Mouse (Mus musculus) lung, adult 2 months (tissue): ENCODE results near the gene Slc36a3. TPM values are rescaled to one million over a fixed set of nuclear protein-coding genes. Genes with fewer than 3 reads are reported as not detected.
"Not testable (repeated sequence)": the region's sequence is repeated elsewhere in the genome, so short reads cannot be mapped to it uniquely, and the experiment has no call there.

Experiments used
- DNase-seq: peaks from one replicate; pipeline ENCODE4 v3.0.0; 2022
- H3K4me1 ChIP-seq: fragments of 200-500 bp; 2 replicates; pipeline ENCODE4 v1.6.1; 2011; ENCODE audit warnings: low read length; ENCODE audit not compliant: control insufficient read depth, insufficient read depth
- H3K4me3 ChIP-seq: fragments of 200-500 bp; replicated peaks from 2 replicates; pipeline ENCODE3; 2011; ENCODE audit warnings: low read depth, mild to moderate bottlenecking, control low read depth, low read length; ENCODE audit errors: extremely low read depth
- CTCF ChIP-seq: fragments of 200-500 bp; IDR thresholded peaks from 2 replicates; pipeline ENCODE4 v1.5.1; 2011; ENCODE audit warnings: mild to moderate bottlenecking, low read length, control low read depth; ENCODE audit not compliant: insufficient read depth
- POLR2A ChIP-seq: fragments of 200-500 bp; IDR thresholded peaks from 2 replicates; pipeline ENCODE4 v1.6.1; 2011; ENCODE audit warnings: low read depth, mild to moderate bottlenecking, control low read depth, low read length, borderline replicate concordance; ENCODE audit errors: extremely low read depth
- WGBS: fragments of 180-500 bp; shearing (Covaris S2); methylation state at CpG from one replicate; pipeline ENCODE4 v1.1.7; 2018; 5-methylcytosine and 5-hydroxymethylcytosine counted together
- polyA plus RNA-seq: library from polyadenylated mRNA; depleted of rRNA; stranded (reverse); fragments of >200 nt; gene quantifications from 2 replicates; pipeline ENCODE4 v1.2.3, GENCODE M21; 2012

Gene Slc36a3
- polyA plus RNA-seq, 1 experiment: 0.22 TPM

DNA sequence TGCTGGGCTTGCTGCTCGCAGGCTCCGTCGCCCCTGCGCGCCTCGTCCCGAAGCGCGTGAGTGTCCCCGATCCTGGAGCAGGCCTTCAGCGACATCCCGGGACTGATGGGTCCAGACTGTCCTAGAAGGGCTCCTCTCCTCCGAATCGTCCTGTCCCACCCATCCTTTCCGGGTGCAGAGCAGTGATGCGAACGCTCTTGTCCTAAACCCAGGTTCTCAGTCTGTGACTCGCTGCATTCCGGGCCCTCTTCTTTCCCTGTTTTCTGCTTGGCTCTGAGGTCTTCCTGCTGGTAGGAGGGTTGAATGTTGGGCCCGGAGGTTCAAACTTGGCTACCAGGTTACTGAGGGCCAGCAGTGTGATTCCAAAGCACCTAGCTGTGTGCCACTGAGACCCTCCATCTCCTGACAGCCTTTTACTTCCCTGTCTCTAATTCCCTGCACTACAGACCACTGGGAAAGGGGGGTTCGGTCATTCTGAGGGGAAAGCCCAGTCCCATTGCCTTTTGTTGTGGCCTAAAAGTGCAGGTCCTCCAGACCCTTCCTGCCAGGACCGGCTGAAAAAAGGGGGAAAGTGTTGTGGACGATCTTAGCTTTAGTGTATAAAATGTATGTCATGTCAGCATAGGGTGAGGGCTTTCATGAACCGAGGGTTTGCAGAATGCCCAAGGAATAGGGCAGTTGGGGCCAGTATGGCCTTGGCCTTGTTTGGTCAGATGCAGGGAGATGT lies 53.2 kb downstream of the Slc36a3 start:
- TF ChIP-seq POLR2A (no peak), CTCF (no peak)
- WGBS: 14% methylated on average over 24 of the region's 24 CpGs
- Histone ChIP-seq H3K4me1 (peaks cover 4% of the 10 kb centered on the region; the same call in 1 of the 2 replicates), H3K4me3 (peak overlapping the region; percentile 95)
- DNase-seq: no peak

DNA sequence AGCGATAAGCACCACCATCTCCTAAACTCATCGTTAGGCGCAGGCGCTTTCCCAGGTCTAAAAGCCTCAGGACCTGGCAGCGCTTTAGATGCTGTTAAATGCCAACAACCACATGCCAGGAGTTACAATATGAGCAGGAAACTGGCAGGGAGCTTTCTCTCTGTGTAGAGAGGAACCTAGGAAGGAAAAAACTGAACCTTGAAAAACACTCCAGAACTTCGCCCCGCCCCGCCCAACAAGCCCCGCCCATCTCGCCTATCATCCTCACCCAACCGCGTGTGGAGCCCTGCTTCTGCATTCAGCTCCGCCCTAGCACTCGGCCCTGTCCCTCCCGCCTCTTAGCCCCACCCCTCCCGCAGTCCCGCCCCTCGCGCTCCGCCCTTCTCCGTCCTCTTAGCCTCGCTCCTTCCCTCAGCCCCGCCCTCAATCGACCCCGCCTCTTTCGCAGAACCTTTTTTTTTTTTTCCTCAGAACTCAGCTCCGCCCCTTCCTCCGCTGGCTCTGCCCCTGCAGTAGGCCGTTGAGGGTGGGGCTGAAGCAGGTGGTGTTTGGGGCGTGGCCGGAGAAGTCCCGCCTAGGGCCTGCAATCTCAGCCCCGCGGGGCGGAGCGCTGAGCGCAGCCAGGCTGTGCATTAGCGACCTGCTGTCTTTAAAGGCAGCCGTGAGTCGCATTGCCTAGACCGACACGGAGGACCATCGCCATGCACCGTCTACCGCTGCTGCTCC lies 53.9 kb downstream of the Slc36a3 start, which contains the start of gene Gm2a:
Gene Gm2a (plus strand): TSS at position 653 of the 726 bp plus-strand sequence.
- DNase-seq: peak; percentile 91
- peak within 1 kb of the TSS; percentile 95 for H3K4me3 ChIP-seq

DNA sequence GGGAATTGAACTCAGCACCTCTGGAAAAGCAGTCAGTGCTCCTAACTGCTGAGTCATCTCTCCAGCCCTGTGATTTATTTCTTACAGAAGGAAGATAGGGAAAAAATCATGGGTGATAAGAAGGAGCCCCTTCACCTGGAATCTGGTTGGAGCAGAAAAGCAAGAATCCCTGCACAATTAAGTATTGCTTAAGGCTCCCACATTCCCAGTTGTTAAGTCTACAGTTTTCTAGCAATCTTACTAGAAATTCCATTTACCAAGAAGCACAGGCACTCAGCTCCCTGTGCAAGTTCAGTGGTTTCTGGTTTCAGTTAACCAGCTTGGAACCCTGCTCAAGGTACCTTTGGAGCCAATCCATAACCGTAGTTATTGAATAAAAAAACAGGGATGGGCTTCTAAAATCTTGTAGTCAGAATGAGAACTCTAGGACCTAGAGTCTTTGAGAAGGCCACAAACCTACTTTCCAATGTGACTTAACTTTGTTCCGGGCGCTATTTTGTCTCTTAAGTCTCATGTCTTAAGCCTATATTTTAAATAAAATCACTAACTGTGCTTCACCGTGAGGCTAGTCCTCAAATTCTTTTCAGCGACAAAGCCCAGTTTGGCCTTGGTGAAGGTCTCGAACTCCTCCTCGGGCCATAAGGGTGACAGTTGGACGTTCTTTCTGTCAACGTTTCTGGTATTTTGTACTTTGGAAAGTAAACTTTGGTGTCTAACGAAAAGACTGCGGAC lies 54.6 kb downstream of the Slc36a3 start:
- WGBS: 22% methylated on average over 11 of the region's 11 CpGs
- Histone ChIP-seq H3K4me3 (peak overlapping the region; percentile 64), H3K4me1 (peaks cover 4% of the 10 kb centered on the region; the same call in 1 of the 2 replicates)
- no peak for DNase-seq
- TF ChIP-seq POLR2A (no peak), CTCF (no peak)

More for the DNA sequence above, 53.9 kb downstream of the Slc36a3 start, which contains the start of gene Gm2a:
- WGBS: 1% methylated on average over 44 of the region's 45 CpGs
- H3K4me1 ChIP-seq: peaks cover 4% of the 10 kb centered on the region; the same call in 1 of the 2 replicates
- TF ChIP-seq CTCF (no peak), POLR2A (peak; percentile 97)

DNA sequence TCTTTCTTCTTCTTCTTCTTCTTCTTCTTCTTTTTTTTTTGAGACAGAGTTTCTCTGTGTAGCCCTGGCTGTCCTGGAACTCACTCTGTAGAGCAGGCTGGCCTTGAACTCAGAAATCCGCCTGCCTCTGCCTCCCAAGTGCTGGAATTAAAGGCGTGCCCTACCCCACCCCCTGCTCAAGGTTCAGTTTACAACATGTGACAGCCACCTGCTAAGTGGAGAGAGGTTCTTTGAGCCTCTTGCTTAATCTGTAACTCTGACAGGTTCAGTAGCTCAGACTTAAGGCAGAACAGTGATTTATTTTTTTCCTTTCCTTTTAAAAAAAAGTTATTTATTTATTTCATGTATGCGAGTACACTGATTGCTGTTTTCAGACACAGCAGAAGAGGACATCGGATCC lies 55.2 kb downstream of the Slc36a3 start:
- not testable (repeated sequence) for H3K4me1 ChIP-seq, H3K4me3 ChIP-seq
- 80% methylated on average over 4 of the region's 4 CpGs for WGBS

DNA sequence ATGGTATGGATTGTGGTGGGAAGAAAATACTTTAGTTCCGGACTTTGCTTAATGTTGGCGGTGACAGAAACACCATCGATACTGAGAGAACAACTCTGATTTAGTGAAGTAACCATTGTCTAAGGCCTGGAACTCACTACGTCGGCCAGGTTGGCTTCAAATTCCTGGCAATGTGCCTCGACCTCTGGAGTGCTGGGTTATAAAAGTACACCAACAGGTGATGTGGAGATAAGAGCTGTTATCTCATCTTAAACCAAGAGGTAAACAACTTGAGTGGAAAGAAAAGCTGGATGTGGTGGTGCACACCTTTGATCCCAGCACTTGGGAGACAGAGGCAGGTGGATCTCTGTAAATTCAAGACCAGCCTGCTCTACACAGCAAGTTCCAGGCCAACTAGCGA lies 58.4 kb downstream of the Slc36a3 start:
- 67% methylated on average over 7 of the region's 7 CpGs for WGBS
- no peak for TF ChIP-seq CTCF
- no peak for TF ChIP-seq POLR2A
- H3K4me3 ChIP-seq: no peak overlapping the region
- H3K4me1 ChIP-seq: 0 out of 2 replicates have a peak, but pooled peaks cover 2% of the 10 kb centered on the region
- DNase-seq: no peak

More for the DNA sequence above, 55.2 kb downstream of the Slc36a3 start:
- DNase-seq: not testable (repeated sequence)

DNA sequence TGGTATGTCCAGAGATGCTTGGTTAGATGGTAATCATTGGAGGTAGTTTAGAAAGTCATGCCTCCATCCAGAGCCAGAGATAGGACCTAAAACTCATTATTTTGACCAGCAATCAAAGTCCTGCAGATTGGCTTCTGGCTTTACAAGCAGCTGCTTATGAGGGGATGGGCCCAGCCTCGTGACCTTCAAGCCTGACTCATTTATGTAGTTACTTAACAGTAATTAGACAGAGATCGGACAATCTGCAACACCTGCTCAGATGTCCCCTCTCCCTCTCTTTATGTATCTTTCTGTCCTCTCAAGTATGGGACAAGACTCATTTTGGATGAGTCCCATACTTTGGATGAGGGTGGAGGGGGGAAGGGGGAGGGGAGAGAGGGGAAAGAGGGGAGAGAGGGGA lies 61.6 kb downstream of the Slc36a3 start:
- H3K4me1 ChIP-seq: no peaks in the 10 kb centered on the region
- no peak overlapping the region for H3K4me3 ChIP-seq
- DNase-seq: no peak
- no peak for TF ChIP-seq CTCF
- TF ChIP-seq POLR2A: no peak
- 81% methylated on average over 2 of the region's 2 CpGs for WGBS

DNA sequence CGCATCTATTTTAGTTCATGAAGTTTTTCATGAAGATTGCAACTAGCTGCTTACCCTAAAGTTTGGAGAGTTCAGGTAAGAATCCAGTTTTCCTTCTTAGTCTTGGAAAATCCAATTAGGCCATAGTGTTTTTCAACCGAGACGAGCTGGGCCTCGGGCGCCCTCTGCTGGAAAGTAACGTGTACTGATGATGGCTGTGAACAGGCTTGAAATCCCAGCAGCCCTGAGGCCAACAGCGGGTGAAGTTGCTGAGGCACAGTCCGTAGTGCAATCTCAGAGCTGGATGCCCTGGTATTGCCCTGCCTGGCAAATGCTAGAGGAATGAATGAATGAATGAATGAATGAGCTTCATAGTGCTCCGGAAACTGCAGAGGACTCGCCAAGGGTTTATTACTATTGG lies 64.5 kb downstream of the Slc36a3 start:
- no peaks in the 10 kb centered on the region for H3K4me1 ChIP-seq
- DNase-seq: peak; percentile 53
- peak; percentile 92 for TF ChIP-seq CTCF
- no peak for TF ChIP-seq POLR2A
- no peak overlapping the region for H3K4me3 ChIP-seq
- WGBS: 10% methylated on average over 10 of the region's 10 CpGs

DNA sequence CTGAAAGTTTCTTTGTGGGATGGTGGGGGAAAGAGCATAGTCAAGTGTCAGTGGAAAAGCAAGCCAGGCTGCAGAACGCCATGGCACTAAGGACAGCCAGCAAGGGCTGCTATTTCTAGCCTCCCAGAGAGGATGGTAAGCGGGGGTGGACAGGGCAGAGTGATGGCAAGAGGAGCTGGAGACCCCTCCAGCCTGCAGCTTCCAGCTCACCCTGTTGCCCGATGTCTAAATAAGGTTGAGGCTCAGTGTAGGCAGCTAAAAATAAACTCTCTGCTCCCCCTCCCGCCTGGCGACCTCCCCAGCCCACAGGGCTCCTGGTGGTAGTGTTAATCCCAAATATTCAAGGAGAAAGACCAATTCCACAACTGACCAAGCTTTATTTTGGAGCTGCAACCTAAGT lies 66.1 kb downstream of the Slc36a3 start:
- no peak for DNase-seq
- TF ChIP-seq POLR2A: no peak
- no peak for TF ChIP-seq CTCF
- WGBS: 43% methylated on average over 5 of the region's 5 CpGs
- Histone ChIP-seq H3K4me3 (no peak overlapping the region), H3K4me1 (no peaks in the 10 kb centered on the region)

DNA sequence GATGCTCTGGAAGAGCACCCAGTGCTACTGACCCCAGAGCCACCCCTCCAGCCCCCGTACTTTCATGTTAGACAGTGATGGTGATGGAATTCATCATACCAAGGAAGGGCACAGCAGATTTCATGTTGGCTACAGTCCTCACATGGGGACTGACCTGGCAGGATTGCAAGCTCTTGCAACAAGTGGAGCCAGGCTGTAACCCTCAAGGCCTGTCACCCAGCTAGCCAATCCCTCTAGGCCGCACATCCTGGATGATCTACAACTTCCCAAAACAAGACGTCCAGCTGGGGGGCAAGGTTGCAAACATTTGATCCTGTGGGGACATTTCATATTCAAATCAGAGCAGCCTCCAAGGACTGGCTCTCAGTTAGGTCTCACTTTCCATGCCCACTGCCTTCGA lies 66.9 kb downstream of the Slc36a3 start:
- no peaks in the 10 kb centered on the region for H3K4me1 ChIP-seq
- no peak for TF ChIP-seq POLR2A
- no peak for TF ChIP-seq CTCF
- no peak overlapping the region for H3K4me3 ChIP-seq
- no peak for DNase-seq
- WGBS: 63% methylated on average over 4 of the region's 4 CpGs
